Mouse (Mus musculus) bone marrow macrophage, adult 2 months (primary cell): Measurements from ENCODE around the gene Bpi.

Experiments
- CTCF ChIP-seq: IDR thresholded peaks from 2 replicates; pipeline ENCODE4 v1.5.1; 2012; ENCODE audit warnings: low read depth, mild to moderate bottlenecking, low read length, moderate library complexity
- POLR2A ChIP-seq: IDR thresholded peaks from 2 replicates; pipeline ENCODE4 v1.6.1; 2012; ENCODE audit warnings: mild to moderate bottlenecking, low read depth, low read length, borderline replicate concordance

GRCm38 (mm10) chr2:158236698-158237097 is 21.2 kb upstream of the Bpi start:
- TF ChIP-seq CTCF (no peak), POLR2A (no peak)
